Mouse (Mus musculus): ENCODE data around the gene Nlgn3. TPM values are rescaled to one million over a fixed set of nuclear protein-coding genes. Genes with fewer than 3 reads are reported as not detected.

Gene Nlgn3
- polyA plus RNA-seq, 1 experiment, result 0.40 TPM

GRCm38 (mm10) chrX:101370573-101370972, 71.6 kb downstream of the Nlgn3 start:
- no peak overlapping the region for H3K4me3 ChIP-seq (ENCODE audit: control insufficient read depth, insufficient read depth, low read length)
- no peak for DNase-seq
- WGBS, result 87% methylated on average over 3 of the region's 3 CpGs
- no peaks in the 10 kb centered on the region for H3K27me3 ChIP-seq (ENCODE audit: control insufficient read depth, insufficient read depth, low read length)
- no peaks in the 10 kb centered on the region for H3K4me1 ChIP-seq (replicated peaks; ENCODE audit: control insufficient read depth, insufficient read depth, low read length)
- H3K27ac ChIP-seq (ENCODE audit: control insufficient read depth, insufficient read depth, low read length), result no peak overlapping the region
- H3K36me3 ChIP-seq (ENCODE audit: control insufficient read depth, insufficient read depth, low read length), result no peaks in the 10 kb centered on the region
- no peak for TF ChIP-seq POLR2A (IDR thresholded peaks at IDR 0.05; ENCODE audit: control insufficient read depth, extremely low read depth, insufficient read depth, low read length, poor library complexity)

DNA sequence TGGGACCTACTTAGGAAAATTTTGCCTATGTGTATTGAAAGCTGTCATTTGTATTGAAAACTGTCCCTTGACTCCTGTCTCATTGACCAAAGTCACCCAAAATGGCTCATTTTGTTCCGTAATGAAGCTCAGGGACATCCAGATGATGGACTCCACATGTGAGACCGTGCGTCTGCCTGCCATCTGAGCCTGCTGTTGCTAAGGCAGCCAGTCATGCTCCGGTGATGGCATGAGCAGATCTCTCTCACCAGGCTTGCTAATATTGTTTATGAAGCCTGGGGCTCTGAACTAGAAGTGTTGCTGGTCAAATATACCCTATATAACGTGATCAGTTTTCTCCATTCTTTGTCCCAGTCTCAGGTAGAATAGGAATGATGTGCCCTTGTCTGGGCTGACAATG, 74.0 kb downstream of the Nlgn3 start:
- H3K4me3 ChIP-seq (ENCODE audit: control insufficient read depth, insufficient read depth, low read length), result no peak overlapping the region
- H3K27me3 ChIP-seq (ENCODE audit: control insufficient read depth, insufficient read depth, low read length), result no peaks in the 10 kb centered on the region
- no peak for DNase-seq
- no peak overlapping the region for H3K27ac ChIP-seq (ENCODE audit: control insufficient read depth, insufficient read depth, low read length)
- H3K4me1 ChIP-seq (replicated peaks; ENCODE audit: control insufficient read depth, insufficient read depth, low read length), result no peaks in the 10 kb centered on the region
- H3K36me3 ChIP-seq (ENCODE audit: control insufficient read depth, insufficient read depth, low read length), result no peaks in the 10 kb centered on the region
- 93% methylated on average over 5 of the region's 5 CpGs for WGBS
- TF ChIP-seq POLR2A (IDR thresholded peaks at IDR 0.05; ENCODE audit: control insufficient read depth, extremely low read depth, insufficient read depth, low read length, poor library complexity) (no peak), CTCF (IDR thresholded peaks at IDR 0.05; ENCODE audit: borderline replicate concordance, control insufficient read depth, extremely low read depth, insufficient read depth, low read length, poor library complexity) (no peak)

Other genes starting within 250 kb of the Nlgn3 start
- 0.05 TPM in 1 of 2 replicates, not detected in the other for gene Tex11, start 239.5 kb upstream of the Nlgn3 start, polyA plus RNA-seq (2012; rRNA removed)
- 1.8 and 2.4 TPM in 2 replicates for gene Slc7a3, start 213.1 kb upstream of the Nlgn3 start, polyA plus RNA-seq (2012; rRNA removed)
- gene Snx12, start 76.6 kb upstream of the Nlgn3 start, polyA plus RNA-seq (2012; rRNA removed), result 15.7 and 17.1 TPM in 2 replicates
- gene Foxo4, start 44.6 kb upstream of the Nlgn3 start, polyA plus RNA-seq (2012; rRNA removed), result 65.7 and 69.2 TPM in 2 replicates
- gene Gm614, start 35.2 kb upstream of the Nlgn3 start, polyA plus RNA-seq (2012; rRNA removed), result 1.3 and 2.0 TPM in 2 replicates
- 364 and 430 TPM in 2 replicates for gene Il2rg, start 30.9 kb upstream of the Nlgn3 start, polyA plus RNA-seq (2012; rRNA removed)
- gene Gm20489, start 30.1 kb upstream of the Nlgn3 start, polyA plus RNA-seq (2012; rRNA removed), result not detected in 2 replicates
- gene Med12, start 25.1 kb upstream of the Nlgn3 start, polyA plus RNA-seq (2012; rRNA removed), result 363 and 395 TPM in 2 replicates
- 0.20 and 2.5 TPM in 2 replicates for gene Gjb1, start 77.2 kb downstream of the Nlgn3 start, polyA plus RNA-seq (2012; rRNA removed)
- 51.2 and 54.5 TPM in 2 replicates for gene Zmym3, start 121.7 kb downstream of the Nlgn3 start, polyA plus RNA-seq (2012; rRNA removed)
- 255 and 269 TPM in 2 replicates for gene Nono, start 130.2 kb downstream of the Nlgn3 start, polyA plus RNA-seq (2012; rRNA removed)
- 0.87 and 8.2 TPM in 2 replicates for gene Itgb1bp2, start 149.9 kb downstream of the Nlgn3 start, polyA plus RNA-seq (2012; rRNA removed)
- 4.7 and 7.5 TPM in 2 replicates for gene Taf1, start 233.6 kb downstream of the Nlgn3 start, polyA plus RNA-seq (2012; rRNA removed)

Data from thymus, adult 2 months (tissue).